In genomic region chr7:117668226-117668625, GRCm38 (mm10) we compare ENCODE assay signal across 22 mouse cellular contexts.
DNase-seq lines count a peak whose midpoint lies in the region; ATAC-seq and TF ChIP-seq lines count a peak whose summit lies in the region.
"Had no signal": no experiment of that assay in that cellular context is flagged by ENCODE, and none has a peak within 500 bp of the region (broad histone marks: within the 10 kb centered on the region; RNA-seq: fewer than 3 reads in every experiment).

No protein-coding gene starts in this region.

- peak; percentile 21 for DNase-seq in forebrain, embryonic 14.5 days (ENCODE audit: low spot score)
- no peak for DNase-seq in forebrain, embryonic 11.5 days (ENCODE audit: low spot score)
- no peak for DNase-seq in hindbrain, postnatal 0 days (ENCODE audit: low spot score)
- no peak for DNase-seq in hindbrain, embryonic 14.5 days (ENCODE audit: low spot score)
- DNase-seq in brain, adult 2 months (ENCODE audit: low read depth, low spot score): peak; percentile 37
- DNase-seq in brain, embryonic 14.5 days (ENCODE audit: low read depth): peak; percentile 43
- DNase-seq: adrenal gland, adult 2 months; adrenal gland, postnatal 25 days; cerebellum, adult 11-12 months; cerebellum, adult 9-10 months; embryo, embryonic 11 days; gastrocnemius, adult 2 months; gastrocnemius, postnatal 36 days; heart, adult 18-20 months; heart, postnatal 10 days; kidney, adult 2 months had no signal

- no peak overlapping the region for H3K27ac ChIP-seq in forebrain, embryonic 14.5 days (ENCODE audit: low read depth, low read length)
- H3K27ac ChIP-seq in forebrain, embryonic 11.5 days (ENCODE audit: low read depth, low read length): no peak overlapping the region
- H3K27ac ChIP-seq in hindbrain, postnatal 0 days: no peak overlapping the region
- no peak overlapping the region for H3K27ac ChIP-seq in hindbrain, embryonic 14.5 days
- H3K27ac ChIP-seq: embryonic facial prominence, embryonic 15.5 days; forebrain, embryonic 12.5 days; gastrocnemius, adult 2 months; heart, embryonic 10.5 days; hindbrain, embryonic 13.5 days had no signal

- peaks cover 14% of the 10 kb centered on the region; the same call in 1 of the 2 replicates for H3K36me3 ChIP-seq in forebrain, embryonic 14.5 days (ENCODE audit: control insufficient read depth, insufficient read depth, low read length)
- H3K36me3 ChIP-seq in forebrain, embryonic 11.5 days (ENCODE audit: control insufficient read depth, insufficient read depth, low read length): no peaks in the 10 kb centered on the region
- peaks cover 9% of the 10 kb centered on the region; the same call in 1 of the 2 replicates for H3K36me3 ChIP-seq in hindbrain, postnatal 0 days (ENCODE audit: insufficient read depth, low read length)
- H3K36me3 ChIP-seq in hindbrain, embryonic 14.5 days (replicated peaks; ENCODE audit: control insufficient read depth, insufficient read depth): peaks cover 7% of the 10 kb centered on the region; the same call in 1 of the 2 replicates

- H3K9ac ChIP-seq in forebrain, embryonic 14.5 days (ENCODE audit: low read length): no peak overlapping the region
- H3K9ac ChIP-seq in forebrain, embryonic 11.5 days (ENCODE audit: low read length): no peak overlapping the region
- no peak overlapping the region for H3K9ac ChIP-seq in hindbrain, postnatal 0 days (replicated peaks; ENCODE audit: low read length)
- no peak overlapping the region for H3K9ac ChIP-seq in hindbrain, embryonic 14.5 days
- H3K9ac ChIP-seq: embryonic facial prominence, embryonic 15.5 days; forebrain, embryonic 12.5 days; hindbrain, embryonic 13.5 days had no signal

- H3K27me3 ChIP-seq in forebrain, embryonic 14.5 days (replicated peaks; ENCODE audit: control insufficient read depth, insufficient read depth, low read length): no peaks in the 10 kb centered on the region
- no peaks in the 10 kb centered on the region for H3K27me3 ChIP-seq in forebrain, embryonic 11.5 days (ENCODE audit: control insufficient read depth, insufficient read depth, low read length)
- H3K27me3 ChIP-seq in hindbrain, postnatal 0 days (ENCODE audit: insufficient read depth, low read length): no peaks in the 10 kb centered on the region
- H3K27me3 ChIP-seq in hindbrain, embryonic 14.5 days (ENCODE audit: control insufficient read depth, insufficient read depth, low read length): no peaks in the 10 kb centered on the region
- H3K27me3 ChIP-seq: embryonic facial prominence, embryonic 15.5 days; forebrain, embryonic 12.5 days; hindbrain, embryonic 13.5 days had no signal

- TF ChIP-seq POLR2A in brain, embryonic 14.5 days (IDR thresholded peaks at IDR 0.05; ENCODE audit: borderline replicate concordance, extremely low read depth, insufficient read depth, insufficient read length, poor library complexity, severe bottlenecking): no peak

- no peak overlapping the region for H3K4me3 ChIP-seq in forebrain, embryonic 14.5 days (ENCODE audit: low read depth, low read length)
- H3K4me3 ChIP-seq in forebrain, embryonic 11.5 days (ENCODE audit: low read depth, low read length): no peak overlapping the region
- no peak overlapping the region for H3K4me3 ChIP-seq in hindbrain, postnatal 0 days (ENCODE audit: low read length)
- no peak overlapping the region for H3K4me3 ChIP-seq in hindbrain, embryonic 14.5 days (replicated peaks; ENCODE audit: low read length)
- H3K4me3 ChIP-seq: embryonic facial prominence, embryonic 15.5 days; erythroblast, embryonic 14.5 days; forebrain, embryonic 12.5 days; gastrocnemius, adult 2 months; heart, embryonic 10.5 days; hindbrain, embryonic 13.5 days had no signal

- ATAC-seq in forebrain, embryonic 14.5 days: no peak
- ATAC-seq in forebrain, embryonic 11.5 days (replicated peaks; ENCODE audit: low FRiP score): no peak
- 0 out of 2 replicates have a peak, but pooled peaks have one; percentile 32 for ATAC-seq in hindbrain, postnatal 0 days
- ATAC-seq in hindbrain, embryonic 14.5 days (ENCODE audit: low FRiP score): no peak
- ATAC-seq: intestine, embryonic 16.5 days had no signal

- TF ChIP-seq CTCF in hindbrain, postnatal 0 days (IDR thresholded peaks at IDR 0.05; ENCODE audit: low read depth): no peak
- TF ChIP-seq CTCF in brain, embryonic 14.5 days (IDR thresholded peaks at IDR 0.05; ENCODE audit: borderline replicate concordance, extremely low read depth, insufficient read depth, insufficient read length): no peak

- H3K4me1 ChIP-seq in forebrain, embryonic 14.5 days (ENCODE audit: control insufficient read depth, insufficient read depth, low read length): no peaks in the 10 kb centered on the region
- no peaks in the 10 kb centered on the region for H3K4me1 ChIP-seq in forebrain, embryonic 11.5 days (replicated peaks; ENCODE audit: control insufficient read depth, insufficient read depth, low read length)
- no peaks in the 10 kb centered on the region for H3K4me1 ChIP-seq in hindbrain, postnatal 0 days (ENCODE audit: insufficient read depth, low read length)
- H3K4me1 ChIP-seq in hindbrain, embryonic 14.5 days (replicated peaks; ENCODE audit: control insufficient read depth, insufficient read depth, low read length): no peaks in the 10 kb centered on the region
- H3K4me1 ChIP-seq: embryonic facial prominence, embryonic 15.5 days; forebrain, embryonic 12.5 days; heart, embryonic 10.5 days; hindbrain, embryonic 13.5 days had no signal

- H3K9me3 ChIP-seq in forebrain, embryonic 14.5 days (replicated peaks; ENCODE audit: control insufficient read depth, low read length): no peaks in the 10 kb centered on the region
- no peaks in the 10 kb centered on the region for H3K9me3 ChIP-seq in forebrain, embryonic 11.5 days (ENCODE audit: control insufficient read depth, low read length)
- H3K9me3 ChIP-seq in hindbrain, postnatal 0 days (ENCODE audit: low read length): no peaks in the 10 kb centered on the region
- H3K9me3 ChIP-seq in hindbrain, embryonic 14.5 days (ENCODE audit: control insufficient read depth, low read length): no peaks in the 10 kb centered on the region
- H3K9me3 ChIP-seq: embryonic facial prominence, embryonic 15.5 days; forebrain, embryonic 12.5 days; heart, embryonic 10.5 days; hindbrain, embryonic 13.5 days had no signal

- 88% methylated on average over 9 of the region's 9 CpGs for WGBS in forebrain, embryonic 14.5 days
- 87% methylated on average over 9 of the region's 9 CpGs for WGBS in forebrain, embryonic 11.5 days
- WGBS in hindbrain, postnatal 0 days: 70% methylated on average over 9 of the region's 9 CpGs
- whole genome bisulfite sequencing in hindbrain, embryonic 14.5 days: 84% methylated on average over 9 of the region's 9 CpGs

- H3K4me2 ChIP-seq in forebrain, embryonic 14.5 days (ENCODE audit: low read length): no peak overlapping the region
- H3K4me2 ChIP-seq in forebrain, embryonic 11.5 days (ENCODE audit: low read depth, low read length, severe bottlenecking): no peak overlapping the region
- H3K4me2 ChIP-seq in hindbrain, postnatal 0 days (ENCODE audit: low read depth, low read length): no peak overlapping the region
- no peak overlapping the region for H3K4me2 ChIP-seq in hindbrain, embryonic 14.5 days (replicated peaks)
- H3K4me2 ChIP-seq: embryonic facial prominence, embryonic 15.5 days; forebrain, embryonic 12.5 days; hindbrain, embryonic 13.5 days had no signal

Comparison
In these comparisons a context has a peak if more than half of its experiments do, and no peak if none do; other contexts are left out.
1. DNase-seq: peak in forebrain, embryonic 14.5 days (single experiment), brain, adult 2 months (single experiment) and brain, embryonic 14.5 days (single experiment); none in forebrain, embryonic 11.5 days (single experiment), hindbrain, postnatal 0 days (single experiment) and hindbrain, embryonic 14.5 days (single experiment).